Mouse (Mus musculus) gastrocnemius, postnatal 10 days (tissue): ENCODE measurements around the gene Pgpep1l. TPM values are rescaled to one million over a fixed set of nuclear protein-coding genes. Genes with fewer than 3 reads are reported as not detected.
"Not testable (repeated sequence)": the region's sequence is repeated elsewhere in the genome, so short reads cannot be mapped to it uniquely, and the experiment has no call there.

Source experiments
- DNase-seq: peaks from one replicate; pipeline ENCODE4 v3.0.0; 2021; ENCODE audit warnings: mixed read lengths
- total RNA-seq, 2 experiments: library from RNA; stranded (reverse); gene quantifications; 2 replicates each; pipeline ENCODE4 v1.2.3; 2021

Pgpep1l gene
- total RNA-seq, 2 experiments from 2014 or later = 6.6 to 10.7 TPM

GRCm38 (mm10) chr7:68283133-68283520 lies 19.1 kb upstream of the Pgpep1l start:
- not testable (repeated sequence) for DNase-seq

GRCm38 (mm10) chr7:68282304-68283132 lies 18.5 kb upstream of the Pgpep1l start:
- DNase-seq = no peak

GRCm38 (mm10) chr7:68281341-68281740 lies 17.3 kb upstream of the Pgpep1l start:
- no peak for DNase-seq

GRCm38 (mm10) chr7:68280352-68280869 lies 16.4 kb upstream of the Pgpep1l start:
- DNase-seq = no peak

- no peak for DNase-seq
Observed at GRCm38 (mm10) chr7:68279481-68279880, 15.4 kb upstream of the Pgpep1l start.

- DNase-seq = no peak
Observed at GRCm38 (mm10) chr7:68278908-68279307, 14.9 kb upstream of the Pgpep1l start.

GRCm38 (mm10) chr7:68278385-68278784 lies 14.4 kb upstream of the Pgpep1l start:
- DNase-seq = no peak

- no peak for DNase-seq
Observed at GRCm38 (mm10) chr7:68277897-68278270, 13.9 kb upstream of the Pgpep1l start.

- DNase-seq = no peak
Observed at GRCm38 (mm10) chr7:68277054-68277896, 13.2 kb upstream of the Pgpep1l start.

- DNase-seq = no peak
Observed at GRCm38 (mm10) chr7:68275838-68276731, 12.1 kb upstream of the Pgpep1l start.

- not testable (repeated sequence) for DNase-seq
Observed at GRCm38 (mm10) chr7:68275445-68275837, 11.4 kb upstream of the Pgpep1l start.

GRCm38 (mm10) chr7:68274951-68275350 lies 10.9 kb upstream of the Pgpep1l start:
- DNase-seq = no peak

GRCm38 (mm10) chr7:68274218-68274617 lies 10.2 kb upstream of the Pgpep1l start:
- DNase-seq = no peak

GRCm38 (mm10) chr7:68273515-68273914 lies 9.5 kb upstream of the Pgpep1l start, which contains the start of gene Fam169b:
Gene Fam169b, plus strand, starts transcription at chr7:68273839.
- no peak for DNase-seq

GRCm38 (mm10) chr7:68272607-68273006 lies 8.6 kb upstream of the Pgpep1l start:
- DNase-seq = no peak

- no peak for DNase-seq
Observed at GRCm38 (mm10) chr7:68271816-68272215, 7.8 kb upstream of the Pgpep1l start.

- DNase-seq = no peak
Observed at GRCm38 (mm10) chr7:68270551-68270950, 6.5 kb upstream of the Pgpep1l start.

- no peak for DNase-seq
Observed at GRCm38 (mm10) chr7:68266691-68267090, 2.7 kb upstream of the Pgpep1l start.

- DNase-seq = no peak
Observed at GRCm38 (mm10) chr7:68265391-68265790, 1.4 kb upstream of the Pgpep1l start.

- no peak for DNase-seq
Observed at GRCm38 (mm10) chr7:68264531-68264930, 498 bp upstream of the Pgpep1l start.

GRCm38 (mm10) chr7:68263346-68264027 lies 546 bp downstream of the Pgpep1l start:
- DNase-seq = no peak
